Comparison of ENCODE assay signal across 8 mouse cellular contexts in the genomic region with DNA sequence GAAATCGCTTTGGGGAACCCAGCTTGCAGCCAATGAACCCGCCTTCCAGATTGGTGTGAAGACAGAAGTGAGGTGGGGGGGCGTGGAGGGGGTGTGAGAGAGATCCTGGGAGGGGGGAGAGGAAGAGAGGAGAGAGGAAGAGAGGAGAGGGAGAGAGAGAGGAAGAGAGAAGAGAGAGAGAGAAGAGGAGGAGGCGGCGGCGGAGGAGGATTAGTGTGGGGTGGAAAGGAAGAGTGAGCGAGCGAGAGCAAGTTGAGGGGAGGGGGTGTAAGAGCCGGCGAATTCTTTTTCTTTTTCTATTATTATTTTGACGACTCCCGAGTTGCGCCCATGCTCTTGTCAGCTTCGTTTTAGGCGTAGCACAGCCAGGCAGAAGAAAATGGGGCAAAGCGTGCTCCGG. TPM values are rescaled to one million over a fixed set of nuclear protein-coding genes. Genes with fewer than 3 reads are reported as not detected.
DNase-seq lines count a peak whose midpoint lies in the region; ATAC-seq and TF ChIP-seq lines count a peak whose summit lies in the region.

No protein-coding gene starts in this region.

- TF ChIP-seq POLR2A in CH12.LX (IDR thresholded peaks at IDR 0.05; ENCODE audit: low read depth, low read length): no peak

- no peaks in the 10 kb centered on the region for H3K9me3 ChIP-seq in heart, embryonic 10.5 days
- H3K9me3 ChIP-seq in CH12.LX (replicated peaks; ENCODE audit: low read length): no peaks in the 10 kb centered on the region
- no peaks in the 10 kb centered on the region for H3K9me3 ChIP-seq in hindbrain, postnatal 0 days (ENCODE audit: low read length)
- H3K9me3 ChIP-seq in midbrain, embryonic 10.5 days (replicated peaks): no peaks in the 10 kb centered on the region

- dilution Hi-C loops in CH12.LX (cut with MboI; ENCODE audit: extremely low pct_ligation_motif_present, extremely low pct_unique_long_range_greater_than_20kb, low sequenced_read_pairs): no loop called here

- no peak overlapping the region for H3K9ac ChIP-seq in CH12.LX (ENCODE audit: insufficient read depth, low read depth)
- peak overlapping the region; percentile 45 for H3K9ac ChIP-seq in hindbrain, postnatal 0 days (replicated peaks; ENCODE audit: low read length)

- no peaks in the 10 kb centered on the region for H3K4me1 ChIP-seq in heart, embryonic 10.5 days
- H3K4me1 ChIP-seq in CH12.LX (ENCODE audit: control insufficient read depth in 1 of 2, insufficient read depth in 2 of 2): peaks cover 2 to 12% of the 10 kb centered on the region in 2 experiments; a peak in 3 of 4 replicates
- H3K4me1 ChIP-seq in hindbrain, postnatal 0 days (ENCODE audit: insufficient read depth, low read length): no peaks in the 10 kb centered on the region
- H3K4me1 ChIP-seq in midbrain, embryonic 10.5 days: peaks cover 18% of the 10 kb centered on the region

- TF ChIP-seq EP300 in CH12.LX (IDR thresholded peaks at IDR 0.05; ENCODE audit: low read length): no peak

- ATAC-seq in hindbrain, postnatal 0 days: peak; percentile 46; the same call in 1 of the 2 replicates
- no peak for ATAC-seq in monocyte, adult 5-6 weeks (replicated peaks; ENCODE audit: insufficient number of reproducible peaks, low FRiP score, low TSS enrichment, poor library complexity, severe bottlenecking)

- in situ Hi-C loops in CH12.LX (cut with MboI; ENCODE audit: low pct_ligation_motif_present, low pct_unique_long_range_greater_than_20kb, low sequenced_read_pairs): no loop called here

- DNase-seq in heart, embryonic 10.5 days (ENCODE audit: low spot score): no peak
- no peak for DNase-seq in heart, postnatal 25 days (ENCODE audit: low spot score)
- no peak for DNase-seq in CH12.LX (ENCODE audit: extremely low read depth)
- DNase-seq in embryo, embryonic 10.5 days (ENCODE audit: low spot score): peak; percentile 22
- DNase-seq in hindbrain, postnatal 0 days (ENCODE audit: low spot score): peak; percentile 4
- DNase-seq in midbrain, embryonic 10.5 days (ENCODE audit: low spot score): peak; percentile 23
- DNase-seq in testis, postnatal 10 days (ENCODE audit: low spot score): no peak

- TF ChIP-seq CTCF in CH12.LX (conservative IDR thresholded peaks at IDR 0.05 in 1 of 2, IDR thresholded peaks at IDR 0.05 in 1 of 2; ENCODE audit: low read depth in 2 of 2, low read length in 2 of 2): no peak
- no peak for TF ChIP-seq CTCF in hindbrain, postnatal 0 days (IDR thresholded peaks at IDR 0.05; ENCODE audit: low read depth)

- TF ChIP-seq RAD21 in CH12.LX (IDR thresholded peaks at IDR 0.05; ENCODE audit: low read depth, low read length): no peak

- no peaks in the 10 kb centered on the region for H3K36me3 ChIP-seq in heart, embryonic 10.5 days
- no peaks in the 10 kb centered on the region for H3K36me3 ChIP-seq in CH12.LX (replicated peaks in 1 of 2; ENCODE audit: control insufficient read depth in 1 of 2, insufficient read depth in 1 of 2, low read length in 1 of 2)
- no peaks in the 10 kb centered on the region for H3K36me3 ChIP-seq in hindbrain, postnatal 0 days (ENCODE audit: insufficient read depth, low read length)
- no peaks in the 10 kb centered on the region for H3K36me3 ChIP-seq in midbrain, embryonic 10.5 days

- no peaks in the 10 kb centered on the region for H3K27me3 ChIP-seq in heart, embryonic 10.5 days (ENCODE audit: insufficient read depth, poor library complexity, severe bottlenecking)
- H3K27me3 ChIP-seq in CH12.LX (replicated peaks): no peaks in the 10 kb centered on the region
- no peaks in the 10 kb centered on the region for H3K27me3 ChIP-seq in hindbrain, postnatal 0 days (ENCODE audit: insufficient read depth, low read length)
- peaks cover 42% of the 10 kb centered on the region for H3K27me3 ChIP-seq in midbrain, embryonic 10.5 days (ENCODE audit: low read depth, poor library complexity, severe bottlenecking)

- H3K4me3 ChIP-seq in heart, embryonic 10.5 days: peak overlapping the region; percentile 59
- no peak overlapping the region for H3K4me3 ChIP-seq in CH12.LX (replicated peaks in 1 of 3; ENCODE audit: low read depth in 2 of 3, low read length in 2 of 3, poor library complexity in 1 of 3)
- peak overlapping the region; percentile 45 for H3K4me3 ChIP-seq in hindbrain, postnatal 0 days (ENCODE audit: low read length)
- peak overlapping the region; percentile 53 for H3K4me3 ChIP-seq in midbrain, embryonic 10.5 days

- H3K79me2 ChIP-seq in CH12.LX (replicated peaks; ENCODE audit: control insufficient read depth, extremely low read depth, insufficient read depth, poor library complexity, severe bottlenecking): no peaks in the 10 kb centered on the region

- H3K27ac ChIP-seq in heart, embryonic 10.5 days: peak overlapping the region; percentile 62; the same call in 1 of the 2 replicates
- no peak overlapping the region for H3K27ac ChIP-seq in CH12.LX (ENCODE audit: insufficient read depth, low read depth)
- 0 out of 2 replicates have a peak overlapping the region, but pooled peaks have one; percentile 56 for H3K27ac ChIP-seq in hindbrain, postnatal 0 days
- H3K27ac ChIP-seq in midbrain, embryonic 10.5 days (replicated peaks): peak overlapping the region; percentile 71

- WGBS in heart, embryonic 10.5 days: 25% methylated on average over 16 of the region's 17 CpGs
- 32% methylated on average over 17 of the region's 17 CpGs for WGBS in hindbrain, postnatal 0 days
- WGBS in midbrain, embryonic 10.5 days: 23% methylated on average over 16 of the region's 17 CpGs

- intact Hi-C loops in heart, postnatal 25 days (cut with DNase I): no loop called here

- H3K4me2 ChIP-seq in CH12.LX (ENCODE audit: insufficient read depth, low read depth, poor library complexity, severe bottlenecking): peak overlapping the region; percentile 44
- H3K4me2 ChIP-seq in hindbrain, postnatal 0 days (ENCODE audit: low read depth, low read length): peak overlapping the region; percentile 60

TF ChIP-seq in CH12.LX, 34 proteins besides CTCF, POLR2A, EP300 and RAD21:
- TF ChIP-seq SIN3A (IDR thresholded peaks at IDR 0.05; ENCODE audit: low read length): no peak
- no peak for TF ChIP-seq TCF12 (IDR thresholded peaks at IDR 0.05; ENCODE audit: low read depth, low read length)
- TF ChIP-seq HCFC1 (IDR thresholded peaks at IDR 0.05; ENCODE audit: low read depth, low read length): no peak
- TF ChIP-seq SMC3 (IDR thresholded peaks at IDR 0.05; ENCODE audit: low read depth, low read length): no peak
- no peak for TF ChIP-seq TBP (conservative IDR thresholded peaks at IDR 0.05; ENCODE audit: low read depth, low read length)
- no peak for TF ChIP-seq MEF2A (IDR thresholded peaks at IDR 0.05; ENCODE audit: borderline replicate concordance, low read depth, low read length)
- no peak for TF ChIP-seq UBTF (IDR thresholded peaks at IDR 0.05; ENCODE audit: low read depth, low read length)
- no peak for TF ChIP-seq ELF1 (IDR thresholded peaks at IDR 0.05; ENCODE audit: low read depth, low read length)
- no peak for TF ChIP-seq ETS1 (conservative IDR thresholded peaks at IDR 0.05; ENCODE audit: low read depth, low read length)
- no peak for TF ChIP-seq E2F4 (IDR thresholded peaks at IDR 0.05; ENCODE audit: insufficient replicate concordance, low read depth, low read length)
- TF ChIP-seq ZNF384 (IDR thresholded peaks at IDR 0.05; ENCODE audit: low read depth, low read length): no peak
- TF ChIP-seq USF2 (conservative IDR thresholded peaks at IDR 0.05; ENCODE audit: low read depth, low read length): no peak
- no peak for TF ChIP-seq MYC (IDR thresholded peaks at IDR 0.05; ENCODE audit: low read depth, low read length)
- no peak for TF ChIP-seq MAX (IDR thresholded peaks at IDR 0.05; ENCODE audit: low read length)
- no peak for TF ChIP-seq NELFE (IDR thresholded peaks at IDR 0.05; ENCODE audit: low read depth, low read length)
- TF ChIP-seq CHD1 (IDR thresholded peaks at IDR 0.05; ENCODE audit: low read depth, low read length): no peak
- TF ChIP-seq BHLHE40 (IDR thresholded peaks at IDR 0.05; ENCODE audit: low read depth, low read length): no peak
- no peak for TF ChIP-seq RCOR1 (conservative IDR thresholded peaks at IDR 0.05; ENCODE audit: low read depth, low read length)
- TF ChIP-seq CHD2 (IDR thresholded peaks at IDR 0.05; ENCODE audit: low read length): no peak

RNA-seq across cellular contexts. Expression of a gene that starts 0.5 kb away (rescaled TPM):
- polyA plus RNA-seq in heart, embryonic 10.5 days (2016; fragmentation: Nextera tagmentation; extraction: Ambion mirVana): 4.3 and 7.2 TPM in 2 replicates
- 1 to 10 TPM; 1.2 to 1.6 TPM for total RNA-seq in heart, postnatal 25 days (2021)
- total RNA-seq in CH12.LX (2012; rRNA removed): 0.08 TPM in 1 of 2 replicates, not detected in the other
- 0.05 and 0.08 TPM in 2 replicates for total RNA-seq in CH12.LX (2014; rRNA removed)
- polyA plus RNA-seq in CH12.LX (2012; ENCODE audit: insufficient read length, low read depth): 0.07 and 0.11 TPM in 2 replicates
- total RNA-seq in hindbrain, postnatal 0 days (2014; rRNA removed): 15.3 and 17.8 TPM in 2 replicates
- 14.4 and 17.1 TPM in 2 replicates for polyA plus RNA-seq in hindbrain, postnatal 0 days (2015; fragmentation: Nextera tagmentation; extraction: Ambion mirVana)
- 2.2 and 3.0 TPM in 2 replicates for polyA plus RNA-seq in midbrain, embryonic 10.5 days (2016; fragmentation: Nextera tagmentation; extraction: Ambion mirVana)
- 0.39 TPM in 1 of 3 replicates, not detected in the others for total RNA-seq in monocyte, adult 5-6 weeks (2017)

Comparison
In these comparisons a context has a peak if more than half of its experiments do, and no peak if none do; other contexts are left out.
1. DNase-seq: peak in embryo, embryonic 10.5 days (single experiment), hindbrain, postnatal 0 days (single experiment) and midbrain, embryonic 10.5 days (single experiment); none in heart, embryonic 10.5 days (single experiment), heart, postnatal 25 days (single experiment), CH12.LX (single experiment) and testis, postnatal 10 days (single experiment).
2. H3K4me3 ChIP-seq: peak in heart, embryonic 10.5 days (single experiment), hindbrain, postnatal 0 days (single experiment) and midbrain, embryonic 10.5 days (single experiment); none in CH12.LX (0 of 3).